Mouse (Mus musculus): Measurements from ENCODE around the gene Ctns.

The Ctns gene

DNA sequence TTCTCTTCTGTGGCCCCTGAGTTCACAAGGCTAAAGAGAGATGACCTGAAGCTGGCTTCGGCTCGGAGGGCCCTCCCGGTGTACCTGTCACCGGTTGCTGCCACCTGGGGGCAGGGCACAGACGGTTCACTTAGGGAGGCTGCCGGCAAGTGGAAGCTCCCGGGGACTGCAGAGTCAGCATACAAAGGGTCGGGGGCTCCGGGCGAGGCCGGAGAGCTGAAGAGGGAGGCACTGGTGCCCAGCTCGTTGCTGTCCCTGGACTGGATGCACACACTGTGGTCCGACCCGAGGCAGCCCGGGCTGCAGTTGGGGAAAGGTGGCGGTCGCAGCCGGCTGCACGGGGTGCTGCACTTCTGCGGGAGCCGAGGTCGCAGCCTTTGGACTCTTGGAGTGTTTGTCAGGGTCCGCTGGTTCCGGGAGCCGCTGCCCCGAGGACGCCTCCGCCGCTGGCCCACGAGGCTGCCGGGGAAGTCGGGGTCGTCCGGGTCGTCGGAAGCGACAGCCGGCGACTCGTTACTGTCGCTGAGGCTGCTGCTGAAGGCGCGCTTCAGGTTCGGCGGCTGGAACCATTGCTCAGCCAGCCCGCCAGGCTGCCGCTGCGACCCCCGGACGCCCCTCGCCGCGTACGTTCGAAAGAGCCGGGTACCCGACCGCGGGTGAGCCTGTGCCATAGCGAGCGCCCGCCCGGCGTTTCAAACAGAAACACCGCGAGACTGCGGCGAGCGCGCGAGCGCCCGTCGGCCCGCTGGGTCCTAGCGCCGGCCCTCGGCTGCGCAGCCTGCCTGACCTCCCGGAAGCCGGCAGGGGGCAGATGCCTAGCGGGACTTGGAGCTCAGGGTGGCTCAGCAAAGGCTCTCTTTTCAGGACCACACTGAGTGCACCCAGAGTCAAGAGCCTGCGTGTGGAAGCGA, 61.0 kb downstream of the Ctns start, which contains the start of gene Haspin:
TSS of gene Haspin (minus strand) at position 704 of the 911 bp plus-strand sequence.
- peak; percentile 93 to 95 for DNase-seq

DNA sequence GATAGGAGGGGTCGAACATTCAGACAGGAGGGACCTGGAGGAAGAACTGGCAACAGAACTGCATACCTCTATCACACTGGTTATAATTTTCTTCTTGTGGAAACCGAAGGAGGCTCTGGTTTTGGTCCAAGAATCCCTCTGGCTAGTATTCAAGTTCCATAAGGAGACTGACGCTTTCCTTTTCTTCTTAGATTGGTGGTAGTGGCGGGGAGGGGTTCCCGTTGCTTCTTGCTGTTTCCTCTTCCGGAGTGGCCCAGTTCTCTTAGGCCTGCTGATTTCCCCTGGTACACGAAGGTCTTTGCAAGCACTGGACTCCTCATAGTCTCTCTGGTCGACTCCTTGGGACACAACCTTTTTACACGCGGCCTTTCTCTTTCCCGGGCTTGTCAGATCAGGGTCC, 61.7 kb downstream of the Ctns start:
- no peak for DNase-seq

DNA sequence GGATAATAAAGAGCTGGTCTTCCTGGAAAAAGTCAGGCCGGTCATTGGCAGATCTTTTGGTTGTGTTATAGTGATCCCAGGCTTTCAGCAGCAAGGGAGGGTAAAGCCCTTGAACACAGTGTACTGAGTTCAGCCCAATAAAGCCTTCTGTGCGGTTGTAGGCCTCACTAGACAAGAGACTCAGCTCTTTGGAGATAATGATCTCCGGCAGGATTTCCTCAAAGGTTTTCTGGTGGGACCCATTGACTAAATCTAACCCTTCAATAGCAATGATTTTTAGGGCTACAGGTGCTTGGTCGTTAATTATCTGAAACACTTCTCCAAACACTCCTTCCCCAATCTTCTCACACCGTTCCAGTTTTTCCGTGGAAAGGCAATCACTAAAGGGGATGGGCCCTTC, 62.3 kb downstream of the Ctns start:
- DNase-seq = no peak

DNA sequence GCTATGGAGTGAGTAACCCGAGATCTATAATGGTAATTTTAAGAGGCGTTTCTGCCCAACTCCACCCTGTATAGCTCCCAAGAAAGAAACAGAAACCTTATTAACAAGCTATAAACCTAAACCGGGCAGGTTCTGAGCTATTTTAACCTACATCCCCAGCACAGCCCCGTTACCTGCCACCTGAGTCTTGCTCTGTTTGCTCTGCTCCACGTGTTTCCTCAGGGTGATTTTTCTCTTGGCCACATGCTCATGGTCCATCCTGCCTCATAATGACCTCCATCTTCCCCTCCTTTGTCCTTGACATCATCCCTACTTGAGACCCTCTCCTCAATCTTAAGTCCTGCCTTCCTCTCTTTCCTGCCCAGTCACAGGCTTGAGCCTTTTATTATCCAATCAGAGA, 64.6 kb downstream of the Ctns start:
- no peak for DNase-seq
